Mouse (Mus musculus): ENCODE results near the gene Nbea. TPM values are rescaled to one million over a fixed set of nuclear protein-coding genes. Genes with fewer than 3 reads are reported as not detected.

Nbea gene
- polyA plus RNA-seq, 1 experiment from 2014 or later, result 31.0 TPM

DNA sequence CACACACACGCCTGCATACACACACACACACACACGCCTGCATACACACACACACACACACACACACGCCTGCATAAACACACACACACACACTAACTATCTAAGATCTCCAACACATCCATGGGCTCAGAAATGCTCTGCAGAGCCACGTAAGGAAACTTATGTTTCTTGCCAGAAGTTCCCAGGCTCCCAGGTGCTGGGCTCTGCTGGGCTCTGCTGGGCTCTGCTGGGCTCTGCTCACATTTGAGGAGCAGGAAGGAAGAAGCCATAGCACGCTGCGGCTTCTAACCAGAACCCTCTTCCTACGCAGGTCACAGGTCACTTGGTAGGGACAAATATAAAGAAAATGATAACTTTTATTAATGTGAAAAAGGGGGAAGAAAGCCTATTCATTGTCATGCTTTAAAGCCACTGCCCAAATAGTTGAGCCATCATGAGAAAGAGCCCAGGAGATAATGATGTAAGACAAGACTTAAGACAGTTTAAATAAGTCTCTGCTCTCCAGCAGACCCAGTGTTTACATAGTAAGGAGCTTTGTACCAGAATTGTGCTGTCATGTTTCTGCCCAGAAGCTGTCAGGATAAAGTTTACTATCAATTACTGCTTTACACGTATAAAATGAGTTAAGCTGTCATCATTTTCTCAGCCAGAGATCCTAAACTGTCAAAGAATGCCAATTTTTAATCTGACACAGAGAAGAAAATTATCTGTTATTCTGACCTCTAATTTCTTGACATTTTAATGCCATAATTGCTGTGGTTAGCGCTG is 521.6 kb downstream of the Nbea start:
- no peak overlapping the region for H3K27ac ChIP-seq
- peaks cover 12% of the 10 kb centered on the region for H3K4me1 ChIP-seq
- H3K4me3 ChIP-seq (replicated peaks), result no peak overlapping the region
- H3K27me3 ChIP-seq, result no peaks in the 10 kb centered on the region
- no peak for ATAC-seq (ENCODE audit: low FRiP score)
- no peaks in the 10 kb centered on the region for H3K36me3 ChIP-seq (replicated peaks)
- H3K4me2 ChIP-seq, result no peak overlapping the region
- 74% methylated on average over 8 of the region's 9 CpGs for WGBS
- no peak overlapping the region for H3K9ac ChIP-seq
- no peaks in the 10 kb centered on the region for H3K9me3 ChIP-seq

DNA sequence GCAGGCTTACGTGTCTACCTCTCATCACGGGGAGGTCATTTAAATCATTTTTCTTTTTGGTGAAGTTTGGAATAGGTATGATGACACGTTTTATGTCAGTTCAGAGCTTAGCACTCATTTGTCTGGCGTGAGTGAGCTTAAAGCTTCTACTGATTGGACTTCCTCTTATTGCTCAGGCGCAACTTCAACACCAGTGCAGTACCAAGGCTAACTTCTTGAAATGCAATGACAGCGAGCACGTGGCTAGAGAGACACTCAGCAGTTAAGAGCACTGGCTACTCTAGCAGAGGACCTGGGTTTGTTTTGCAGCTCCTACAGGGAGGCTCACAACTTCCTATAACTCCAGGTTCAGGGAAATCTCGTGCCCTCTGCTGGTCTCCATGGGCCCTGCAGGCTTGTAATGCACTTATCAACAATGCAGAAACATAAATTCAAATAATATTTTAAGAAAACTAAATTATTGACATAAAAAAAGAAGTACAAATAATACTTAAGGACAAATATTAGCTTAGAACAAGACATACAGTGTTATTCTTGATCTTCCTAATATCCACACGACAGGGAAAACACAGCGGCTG is 523.2 kb downstream of the Nbea start:
- Histone ChIP-seq H3K4me3 (replicated peaks) (no peak overlapping the region), H3K9ac (no peak overlapping the region), H3K4me1 (0 out of 2 replicates have a peak, but pooled peaks cover 2% of the 10 kb centered on the region), H3K4me2 (no peak overlapping the region), H3K9me3 (no peaks in the 10 kb centered on the region), H3K36me3 (replicated peaks) (no peaks in the 10 kb centered on the region), H3K27ac (no peak overlapping the region), H3K27me3 (no peaks in the 10 kb centered on the region)
- no peak for ATAC-seq (ENCODE audit: low FRiP score)
- WGBS, result 93% methylated on average over 10 of the region's 10 CpGs

DNA sequence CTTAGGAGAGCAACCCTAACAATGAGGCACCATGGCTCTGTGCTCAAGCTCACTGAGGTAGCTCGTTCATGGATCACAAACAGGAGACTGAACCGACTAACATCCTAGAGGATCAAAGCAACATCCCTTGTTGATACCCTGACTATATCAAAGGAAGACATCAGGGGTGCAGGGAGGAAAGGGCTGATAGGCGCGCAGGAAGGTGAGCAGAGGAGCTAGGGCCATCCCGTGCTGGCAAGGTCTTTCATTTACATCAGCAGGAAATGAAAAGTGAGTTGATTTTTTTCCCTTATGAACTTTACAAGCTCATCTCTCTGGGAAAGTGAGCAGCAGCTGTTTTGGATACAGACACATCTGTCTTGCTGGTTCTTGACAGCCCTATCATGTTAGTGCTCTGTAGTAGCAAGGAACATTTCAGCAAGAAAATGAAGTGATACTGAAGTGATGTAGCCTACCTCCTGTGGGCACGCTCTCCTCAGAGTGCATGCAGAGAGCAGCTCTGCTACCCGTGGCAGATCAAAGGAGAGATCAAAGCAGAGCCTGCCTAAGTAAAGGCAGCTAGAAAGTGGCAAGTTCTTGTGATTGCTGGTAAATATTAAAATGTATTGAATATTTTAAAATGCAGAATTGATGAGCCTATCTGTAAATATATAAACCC is 523.8 kb downstream of the Nbea start:
- no peak overlapping the region for H3K27ac ChIP-seq
- WGBS, result 71% methylated on average over 7 of the region's 7 CpGs

DNA sequence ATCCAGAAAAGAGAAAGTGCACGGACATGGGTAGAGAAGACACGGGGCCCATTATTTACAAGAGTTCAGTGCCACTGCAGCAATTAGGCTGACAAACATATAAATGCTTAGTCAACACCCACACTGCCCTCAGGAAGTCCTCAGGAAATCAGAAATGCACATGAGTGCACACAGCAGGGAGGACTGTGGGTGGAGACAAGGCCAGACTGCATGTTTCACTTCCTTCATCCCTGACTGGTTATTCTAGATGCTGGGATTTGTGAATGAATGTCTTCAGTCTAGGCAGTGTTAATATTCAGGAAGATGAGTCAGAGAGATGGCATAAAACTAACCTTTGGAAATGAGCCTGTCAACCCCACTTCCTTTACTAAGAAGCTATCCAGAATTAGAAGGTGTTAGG is 531.2 kb downstream of the Nbea start:
- Histone ChIP-seq H3K4me3 (replicated peaks) (no peak overlapping the region), H3K9me3 (no peaks in the 10 kb centered on the region), H3K27me3 (no peaks in the 10 kb centered on the region), H3K27ac (no peak overlapping the region), H3K9ac (no peak overlapping the region), H3K4me2 (no peak overlapping the region), H3K4me1 (0 out of 2 replicates have a peak, but pooled peaks cover 3% of the 10 kb centered on the region), H3K36me3 (replicated peaks) (no peaks in the 10 kb centered on the region)
- WGBS, result 86% methylated on average over 2 of the region's 2 CpGs
- ATAC-seq (ENCODE audit: low FRiP score), result no peak

More for the DNA sequence above, 523.8 kb downstream of the Nbea start:
- H3K36me3 ChIP-seq (replicated peaks), result no peaks in the 10 kb centered on the region
- H3K4me3 ChIP-seq (replicated peaks), result no peak overlapping the region
- H3K27me3 ChIP-seq, result no peaks in the 10 kb centered on the region
- 0 out of 2 replicates have a peak, but pooled peaks cover 2% of the 10 kb centered on the region for H3K4me1 ChIP-seq
- H3K4me2 ChIP-seq, result no peak overlapping the region
- ATAC-seq (ENCODE audit: low FRiP score), result no peak
- no peak overlapping the region for H3K9ac ChIP-seq
- no peaks in the 10 kb centered on the region for H3K9me3 ChIP-seq

DNA sequence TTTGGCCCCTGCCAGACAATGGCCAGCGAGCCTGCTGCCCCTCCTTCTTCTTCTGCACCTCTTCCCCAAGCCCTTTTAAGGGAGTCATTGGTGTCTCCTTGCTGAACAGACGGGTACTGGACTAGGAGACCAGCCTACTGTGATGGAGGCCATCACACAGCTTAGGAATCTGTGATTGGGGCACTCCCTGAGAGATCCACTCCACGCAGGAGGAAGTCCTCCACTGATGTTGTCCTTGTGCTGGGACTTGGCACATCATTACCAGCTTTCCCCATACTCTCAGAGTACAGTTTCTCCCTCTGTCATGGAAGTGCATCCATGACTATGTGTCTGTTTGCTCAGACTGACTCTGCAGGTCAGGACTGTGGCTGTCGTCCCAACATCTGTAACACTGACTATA is 531.6 kb downstream of the Nbea start:
- Histone ChIP-seq H3K4me3 (replicated peaks) (no peak overlapping the region), H3K27me3 (no peaks in the 10 kb centered on the region), H3K4me1 (0 out of 2 replicates have a peak, but pooled peaks cover 3% of the 10 kb centered on the region), H3K4me2 (no peak overlapping the region), H3K9me3 (no peaks in the 10 kb centered on the region), H3K36me3 (replicated peaks) (no peaks in the 10 kb centered on the region), H3K9ac (no peak overlapping the region), H3K27ac (0 out of 2 replicates have a peak overlapping the region, but pooled peaks have one; percentile 8)
- ATAC-seq (ENCODE audit: low FRiP score), result no peak
- WGBS, result 81% methylated on average over 4 of the region's 4 CpGs

DNA sequence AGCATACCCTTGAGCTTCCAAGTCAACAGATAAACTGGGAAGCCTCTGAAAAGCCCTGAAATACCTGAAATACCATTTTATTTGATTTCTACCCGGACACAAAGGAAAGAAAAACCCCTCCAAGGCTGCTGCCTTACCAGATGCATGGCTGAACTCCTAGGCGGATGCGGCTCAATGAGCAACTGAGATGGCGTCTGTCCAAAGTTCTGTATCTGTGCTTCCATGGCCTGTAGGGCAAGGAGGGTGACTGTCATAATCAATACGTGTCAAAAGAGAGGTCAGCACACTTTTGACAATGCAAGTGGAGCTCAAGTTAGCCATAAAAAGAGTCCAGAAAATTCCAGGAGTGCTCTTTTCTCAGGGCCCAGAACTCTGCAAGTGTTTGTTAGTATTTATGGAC is 534.0 kb downstream of the Nbea start:
- no peak for ATAC-seq (ENCODE audit: low FRiP score)
- Histone ChIP-seq H3K4me2 (no peak overlapping the region), H3K9ac (no peak overlapping the region), H3K4me3 (replicated peaks) (no peak overlapping the region), H3K36me3 (replicated peaks) (peaks cover 6% of the 10 kb centered on the region), H3K27me3 (no peaks in the 10 kb centered on the region), H3K27ac (no peak overlapping the region), H3K9me3 (no peaks in the 10 kb centered on the region), H3K4me1 (peaks cover 3% of the 10 kb centered on the region; the same call in 1 of the 2 replicates)
- 78% methylated on average over 5 of the region's 5 CpGs for WGBS

DNA sequence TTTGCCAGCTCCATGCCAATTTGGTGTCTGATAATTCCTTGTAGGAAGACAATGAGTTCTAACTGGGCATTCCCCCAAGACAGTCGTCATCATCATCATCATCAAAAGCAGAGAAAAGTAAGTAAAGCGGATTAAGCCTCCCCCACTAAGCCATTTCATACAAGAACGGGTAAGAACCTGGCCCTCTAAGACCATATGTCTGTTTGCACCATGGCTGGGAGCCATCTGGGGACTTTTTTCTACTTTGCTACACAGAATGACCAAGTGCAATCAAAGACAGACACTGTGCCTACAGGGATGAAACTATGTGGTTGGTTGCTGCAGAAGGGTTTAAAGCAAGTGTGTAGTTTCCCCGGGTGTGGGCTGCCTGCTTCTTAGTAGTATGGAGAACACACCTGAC is 535.2 kb downstream of the Nbea start:
- Histone ChIP-seq H3K4me3 (replicated peaks) (no peak overlapping the region), H3K9ac (no peak overlapping the region), H3K27me3 (no peaks in the 10 kb centered on the region), H3K4me1 (peaks cover 3% of the 10 kb centered on the region; the same call in 1 of the 2 replicates), H3K4me2 (no peak overlapping the region), H3K9me3 (no peaks in the 10 kb centered on the region), H3K36me3 (replicated peaks) (peaks cover 6% of the 10 kb centered on the region), H3K27ac (0 out of 2 replicates have a peak overlapping the region, but pooled peaks have one; percentile 1)
- WGBS, result 66% methylated on average over 4 of the region's 4 CpGs
- ATAC-seq (ENCODE audit: low FRiP score), result no peak

DNA sequence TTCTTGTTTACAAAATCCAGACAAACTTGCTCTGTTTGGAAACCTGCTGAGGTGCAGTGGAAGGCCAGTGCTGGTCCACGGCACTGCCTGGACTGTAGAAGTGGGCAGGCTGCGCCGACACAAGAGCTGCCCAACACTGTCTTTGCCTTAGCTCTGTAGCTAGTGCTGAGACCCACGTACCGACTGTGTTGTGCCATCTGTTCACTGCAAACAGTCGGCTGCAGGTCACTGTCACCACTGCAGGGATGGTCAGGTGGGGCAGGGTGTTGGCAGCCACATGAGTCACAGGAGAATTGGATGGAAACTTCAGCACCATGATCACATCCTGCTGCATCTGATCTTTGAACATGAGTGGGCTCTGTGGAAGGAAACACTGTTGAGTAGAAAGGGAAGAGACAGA is 536.3 kb downstream of the Nbea start:
- peaks cover 3% of the 10 kb centered on the region; the same call in 1 of the 2 replicates for H3K4me1 ChIP-seq
- WGBS, result 88% methylated on average over 6 of the region's 6 CpGs

DNA sequence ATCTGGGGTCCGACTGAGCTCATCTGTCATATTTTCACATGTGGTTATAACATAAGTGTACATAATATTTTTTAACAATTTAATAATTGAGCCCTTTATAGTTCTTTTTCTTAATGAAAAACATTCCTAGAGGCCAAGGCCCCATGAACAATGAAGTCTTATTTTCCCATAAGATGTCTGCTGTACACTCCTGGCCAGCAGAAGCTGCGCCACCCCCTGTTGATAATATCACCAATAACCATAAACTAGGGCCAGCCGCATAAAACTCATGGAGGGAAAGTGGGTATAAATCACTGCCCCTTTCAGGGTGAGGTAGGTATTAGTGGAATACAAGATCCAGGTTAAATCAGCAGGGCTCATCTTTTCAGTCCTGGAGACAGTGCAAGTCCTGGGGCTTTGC is 537.1 kb downstream of the Nbea start:
- WGBS, result 89% methylated on average over 3 of the region's 3 CpGs
- no peak for ATAC-seq (ENCODE audit: low FRiP score)

More for the DNA sequence above, 536.3 kb downstream of the Nbea start:
- H3K36me3 ChIP-seq (replicated peaks), result peaks cover 15% of the 10 kb centered on the region
- no peak overlapping the region for H3K4me2 ChIP-seq
- H3K27me3 ChIP-seq, result no peaks in the 10 kb centered on the region
- no peak for ATAC-seq (ENCODE audit: low FRiP score)
- no peak overlapping the region for H3K9ac ChIP-seq
- no peaks in the 10 kb centered on the region for H3K9me3 ChIP-seq
- no peak overlapping the region for H3K27ac ChIP-seq
- no peak overlapping the region for H3K4me3 ChIP-seq (replicated peaks)

DNA sequence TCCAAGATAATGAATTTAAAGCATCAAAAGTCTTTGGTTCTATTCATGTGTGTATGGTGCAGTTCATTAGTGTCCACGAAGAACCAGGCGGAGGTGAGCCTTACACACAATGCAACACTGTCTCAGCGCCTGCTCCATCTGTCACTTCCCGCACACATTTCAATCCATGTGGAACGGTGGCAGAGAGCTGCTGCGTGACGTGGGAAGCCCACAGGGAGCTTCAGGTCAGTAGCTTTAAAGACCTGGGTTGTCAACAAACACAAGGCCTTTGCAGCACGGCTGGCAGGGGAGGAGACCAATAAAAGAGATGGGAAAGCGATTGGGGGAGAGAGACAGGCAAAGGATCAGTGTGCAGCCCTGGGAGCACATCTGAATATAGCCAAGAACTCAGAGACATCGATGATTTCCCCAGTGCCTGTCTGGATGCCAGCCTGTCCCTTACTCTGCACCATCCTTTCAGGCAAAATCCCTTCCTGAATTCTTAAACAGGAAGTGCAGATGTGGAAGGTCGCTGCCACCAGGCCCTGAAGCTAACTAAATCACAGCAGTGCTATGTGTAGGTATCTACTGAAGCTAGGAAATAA is 539.4 kb downstream of the Nbea start:
- H3K9me3 ChIP-seq, result no peaks in the 10 kb centered on the region
- WGBS, result 62% methylated on average over 11 of the region's 11 CpGs
- no peak overlapping the region for H3K27ac ChIP-seq
- H3K4me1 ChIP-seq, result no peaks in the 10 kb centered on the region; the same call in 1 of the 2 replicates
- H3K27me3 ChIP-seq, result no peaks in the 10 kb centered on the region
- H3K36me3 ChIP-seq (replicated peaks), result peaks cover 15% of the 10 kb centered on the region
- H3K4me3 ChIP-seq (replicated peaks), result no peak overlapping the region
- ATAC-seq (ENCODE audit: low FRiP score), result peak; percentile 53; the same call in 1 of the 2 replicates
- no peak overlapping the region for H3K9ac ChIP-seq
- no peak overlapping the region for H3K4me2 ChIP-seq

More for the DNA sequence above, 537.1 kb downstream of the Nbea start:
- H3K27me3 ChIP-seq, result no peaks in the 10 kb centered on the region
- peaks cover 15% of the 10 kb centered on the region for H3K36me3 ChIP-seq (replicated peaks)
- H3K27ac ChIP-seq, result no peak overlapping the region
- no peak overlapping the region for H3K4me2 ChIP-seq
- H3K9me3 ChIP-seq, result no peaks in the 10 kb centered on the region
- H3K4me1 ChIP-seq, result peaks cover 3% of the 10 kb centered on the region; the same call in 1 of the 2 replicates
- H3K9ac ChIP-seq, result no peak overlapping the region
- H3K4me3 ChIP-seq (replicated peaks), result no peak overlapping the region

DNA sequence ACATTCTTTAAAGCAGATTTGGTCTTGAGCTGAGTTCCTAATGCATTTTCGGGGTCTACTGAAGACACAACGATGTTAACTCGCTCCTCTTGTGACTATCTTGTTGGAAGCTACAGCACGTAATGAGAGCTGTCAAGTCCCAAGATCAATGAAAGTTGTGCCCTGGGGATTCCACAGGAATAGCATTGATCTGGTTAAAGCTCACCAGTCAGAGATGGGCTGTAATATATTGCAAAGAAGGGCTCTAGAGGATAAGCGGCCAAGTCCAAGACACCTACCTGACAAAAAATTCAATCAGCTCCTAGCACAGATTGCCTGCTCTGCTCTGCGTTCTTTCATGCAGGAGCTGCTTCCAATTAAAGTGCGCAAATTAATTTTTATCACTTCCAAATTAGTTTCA is 545.8 kb downstream of the Nbea start:
- 88% methylated on average over 7 of the region's 7 CpGs for WGBS
- no peak overlapping the region for H3K4me3 ChIP-seq (replicated peaks)
- H3K9me3 ChIP-seq, result no peaks in the 10 kb centered on the region
- H3K4me1 ChIP-seq, result no peaks in the 10 kb centered on the region
- no peak overlapping the region for H3K4me2 ChIP-seq
- H3K36me3 ChIP-seq (replicated peaks), result peaks cover 3% of the 10 kb centered on the region; the same call in 1 of the 2 replicates
- H3K9ac ChIP-seq, result no peak overlapping the region
- no peak overlapping the region for H3K27ac ChIP-seq
- no peaks in the 10 kb centered on the region for H3K27me3 ChIP-seq
- peak; percentile 36; the same call in 1 of the 2 replicates for ATAC-seq (ENCODE audit: low FRiP score)
